Mouse (Mus musculus) kidney, postnatal 0 days (tissue): ENCODE data around the gene Srpk3. TPM values are rescaled to one million over a fixed set of nuclear protein-coding genes. Genes with fewer than 3 reads are reported as not detected.

Source experiments
- ATAC-seq: fragments of 200-750 bp; cut with Nextera tagmentation; replicated peaks from 2 replicates; pipeline ENCODE4 v1.8.0; 2017; ENCODE audit warnings: low read depth, moderate number of reproducible peaks, moderate TSS enrichment, moderate library complexity; ENCODE audit not compliant: low FRiP score
- DNase-seq: peaks from one replicate; pipeline ENCODE4 v3.0.0-alpha.2; 2016; ENCODE audit warnings: low spot score
- H3K27ac ChIP-seq: fragments of 300-500 bp; sonication (generic); 2 replicates; pipeline ENCODE4 v1.5.1; 2014; ENCODE audit warnings: mild to moderate bottlenecking
- H3K27me3 ChIP-seq: fragments of 300-500 bp; sonication (generic); 2 replicates; pipeline ENCODE4 v1.6.1; 2014; ENCODE audit warnings: low read length, mixed read lengths; ENCODE audit not compliant: insufficient read depth
- H3K36me3 ChIP-seq: fragments of 300-500 bp; sonication (generic); 2 replicates; pipeline ENCODE4 v1.6.1; 2014; ENCODE audit warnings: low read length, mixed read lengths; ENCODE audit not compliant: insufficient read depth
- H3K4me1 ChIP-seq: fragments of 300-500 bp; sonication (generic); replicated peaks from 2 replicates; pipeline ENCODE4 v1.6.1; 2014; ENCODE audit warnings: antibody characterized with exemption, low read length, mixed read lengths; ENCODE audit not compliant: insufficient read depth
- H3K4me2 ChIP-seq: fragments of 300-500 bp; sonication (generic); 2 replicates; pipeline ENCODE4 v1.6.1; 2014; ENCODE audit warnings: mild to moderate bottlenecking, low read length, moderate library complexity, mixed read lengths
- H3K4me3 ChIP-seq: fragments of 300-500 bp; sonication (generic); replicated peaks from 2 replicates; pipeline ENCODE4 v1.5.1; 2014; ENCODE audit warnings: low read depth, low read length
- H3K9ac ChIP-seq: fragments of 300-500 bp; sonication (generic); 2 replicates; pipeline ENCODE4 v1.6.1; 2014; ENCODE audit warnings: low read depth, low read length
- H3K9me3 ChIP-seq: fragments of 300-500 bp; sonication (generic); replicated peaks from 2 replicates; pipeline ENCODE4 v1.6.1; 2016; ENCODE audit warnings: low read length, inconsistent platforms, mixed read lengths
- CTCF ChIP-seq: IDR thresholded peaks from 2 replicates; pipeline ENCODE4 v1.5.1; 2016; ENCODE audit warnings: antibody characterized with exemption, low read depth, mild to moderate bottlenecking, moderate library complexity
- WGBS: fragments of 180-500 bp; shearing (Covaris S2); extraction: QIAGEN DNeasy Blood & Tissue Kit; methylation state at CpG from one replicate; pipeline ENCODE4 v1.1.7; 2014; 5-methylcytosine and 5-hydroxymethylcytosine counted together
- polyA plus RNA-seq: library from polyadenylated mRNA; unstranded; fragments of >200 nt; fragmentation: Nextera tagmentation; extraction: Ambion mirVana; gene quantifications from 2 replicates; pipeline ENCODE4 v1.2.1, GENCODE M21; 2015

Srpk3 gene
- polyA plus RNA-seq, 1 experiment from 2014 or later, result 2.4 TPM

DNA sequence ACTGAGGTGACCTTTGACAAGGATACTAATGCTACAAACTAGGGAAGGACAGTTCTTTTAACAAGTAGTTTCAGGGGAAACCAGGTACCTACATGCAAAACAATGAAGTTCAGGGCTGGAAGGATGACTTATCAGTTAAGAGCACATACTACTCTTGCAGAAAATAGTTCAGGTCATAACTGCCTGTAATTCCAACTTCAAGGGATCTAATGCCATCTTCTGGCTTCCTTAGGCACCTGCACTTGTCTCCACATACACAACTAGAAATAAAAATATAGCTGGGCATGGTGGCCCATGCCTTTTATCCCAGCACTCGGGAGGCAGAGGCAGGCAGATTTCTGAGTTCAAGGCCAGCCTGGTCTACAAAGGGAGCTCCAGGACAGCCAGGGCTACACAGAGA, 25.2 kb upstream of the Srpk3 start:
- WGBS, result 90% methylated on average over 1 of the region's 1 CpGs
- peak; percentile 29 for TF ChIP-seq CTCF
- DNase-seq, result no peak

DNA sequence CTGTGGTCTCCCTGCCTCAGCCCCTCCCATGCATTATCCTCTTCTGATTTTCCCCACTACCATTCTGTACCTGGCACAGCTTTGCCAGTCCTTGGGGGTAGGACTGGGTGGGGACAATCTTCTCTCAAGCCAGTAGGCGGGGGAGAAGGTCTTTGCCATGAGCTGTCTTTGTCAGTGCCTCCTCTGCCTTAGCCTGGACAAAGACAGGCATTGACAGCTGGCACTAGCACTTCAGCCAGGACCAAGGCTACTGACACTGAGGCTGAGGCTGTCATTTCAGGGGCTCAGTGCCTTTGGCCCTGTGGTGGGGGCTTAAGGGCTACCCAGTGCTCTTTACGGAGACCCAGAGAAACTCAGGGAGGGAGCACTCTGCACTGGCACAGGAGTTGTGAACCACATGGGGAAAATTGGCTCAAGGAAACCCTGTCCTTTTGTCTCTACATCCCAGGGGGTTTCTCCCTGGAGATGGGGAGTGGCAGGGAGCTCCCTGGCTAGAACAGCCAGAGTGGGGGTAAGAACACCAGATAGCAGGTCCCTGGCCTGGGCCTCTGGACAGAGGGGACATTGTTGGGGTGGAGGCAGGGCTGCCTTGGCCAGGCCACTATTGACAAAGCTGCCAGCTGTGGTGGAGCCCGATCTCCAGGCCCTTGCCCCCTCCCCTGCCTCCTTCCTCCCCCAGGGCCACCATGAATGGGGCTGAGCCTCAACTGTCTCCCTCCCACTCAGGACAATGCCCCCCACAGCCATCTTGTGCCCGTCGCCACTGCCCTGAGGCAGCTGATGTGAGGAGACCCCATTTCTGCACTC, 17.7 kb upstream of the Srpk3 start, which contains the start of gene Plxnb3:
Gene Plxnb3, plus strand, starts transcription at position 757 of the 807 bp plus-strand sequence.
- H3K9me3 ChIP-seq, result no peaks in the 10 kb centered on the region
- H3K4me3 ChIP-seq, result no peak within 1 kb of the TSS
- DNase-seq, result no peak
- H3K27ac ChIP-seq, result no peak within 1 kb of the TSS
- TF ChIP-seq CTCF, result no peak
- H3K9ac ChIP-seq, result no peak within 1 kb of the TSS
- no peak for ATAC-seq
- H3K27me3 ChIP-seq, result no peaks in the 10 kb centered on the region
- no peaks in the 10 kb centered on the region for H3K4me1 ChIP-seq
- no peak within 1 kb of the TSS for H3K4me2 ChIP-seq
- no peaks in the 10 kb centered on the region for H3K36me3 ChIP-seq
- WGBS, result 68% methylated on average over 5 of the region's 5 CpGs

More for the DNA sequence above, 25.2 kb upstream of the Srpk3 start:
- ATAC-seq, result no peak
- Histone ChIP-seq H3K9ac (no peak overlapping the region), H3K9me3 (no peaks in the 10 kb centered on the region), H3K4me3 (no peak overlapping the region), H3K27me3 (no peaks in the 10 kb centered on the region), H3K4me1 (no peaks in the 10 kb centered on the region), H3K4me2 (no peak overlapping the region), H3K36me3 (no peaks in the 10 kb centered on the region), H3K27ac (no peak overlapping the region)

DNA sequence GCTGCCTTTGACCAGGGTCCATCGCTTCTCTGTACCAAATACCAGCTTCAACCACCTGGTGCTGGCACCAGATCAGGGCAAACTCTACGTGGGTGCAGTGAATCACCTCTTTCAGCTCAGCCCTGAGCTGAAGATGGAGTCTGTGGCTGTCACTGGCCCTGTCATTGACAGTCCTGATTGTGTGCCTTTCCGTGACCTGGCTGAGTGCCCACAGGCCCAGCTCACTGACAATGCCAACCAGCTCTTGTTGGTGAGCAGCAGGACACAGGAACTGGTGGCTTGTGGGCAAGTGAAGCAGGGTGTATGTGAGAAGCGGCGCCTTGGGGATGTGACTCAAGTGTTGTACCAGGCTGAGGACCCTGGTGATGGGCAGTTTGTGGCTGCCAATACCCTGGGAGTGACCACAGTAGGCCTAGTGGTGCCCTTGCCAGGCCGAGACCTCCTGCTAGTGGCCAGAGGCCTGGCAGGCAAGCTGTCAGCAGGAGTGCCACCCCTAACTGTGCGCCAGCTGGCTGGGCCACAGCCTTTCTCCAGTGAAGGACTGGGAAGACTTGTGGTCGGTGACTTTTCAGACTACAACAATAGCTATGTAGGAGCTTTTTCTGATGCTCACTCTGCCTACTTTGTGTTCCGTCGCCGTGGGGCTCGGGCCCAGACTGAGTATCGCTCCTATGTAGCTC, 15.5 kb upstream of the Srpk3 start:
- no peaks in the 10 kb centered on the region for H3K36me3 ChIP-seq
- H3K4me1 ChIP-seq, result no peaks in the 10 kb centered on the region
- no peaks in the 10 kb centered on the region for H3K27me3 ChIP-seq
- no peak overlapping the region for H3K4me2 ChIP-seq
- no peak for TF ChIP-seq CTCF
- 85% methylated on average over 13 of the region's 13 CpGs for WGBS
- no peak overlapping the region for H3K9ac ChIP-seq
- no peak overlapping the region for H3K27ac ChIP-seq
- no peaks in the 10 kb centered on the region for H3K9me3 ChIP-seq
- H3K4me3 ChIP-seq, result no peak overlapping the region
- no peak for DNase-seq
- no peak for ATAC-seq

DNA sequence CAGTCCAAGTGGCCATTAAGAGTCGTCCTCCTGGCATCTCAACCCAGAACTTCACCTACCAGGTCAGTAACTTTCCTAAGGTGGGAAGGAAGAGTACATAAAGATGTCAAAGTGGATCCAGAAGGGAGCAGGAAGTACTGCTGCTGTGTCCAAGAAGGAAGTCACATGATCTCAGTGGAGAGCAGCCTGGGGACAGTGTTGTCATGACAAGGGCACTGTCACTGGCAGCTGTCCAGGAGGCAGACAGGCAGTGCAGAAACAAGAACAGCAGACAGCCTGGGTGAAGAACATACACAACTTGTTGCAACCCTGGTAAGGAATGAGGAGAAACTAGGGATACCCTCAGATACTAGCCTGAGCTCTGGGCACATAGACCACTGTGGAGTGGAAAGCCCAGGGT, 8.9 kb upstream of the Srpk3 start:
- DNase-seq, result peak; percentile 57
- 43% methylated on average over 1 of the region's 1 CpGs for WGBS
- Histone ChIP-seq H3K9ac (no peak overlapping the region), H3K4me2 (no peak overlapping the region), H3K27me3 (no peaks in the 10 kb centered on the region), H3K4me3 (no peak overlapping the region), H3K27ac (no peak overlapping the region), H3K36me3 (no peaks in the 10 kb centered on the region), H3K9me3 (no peaks in the 10 kb centered on the region), H3K4me1 (no peaks in the 10 kb centered on the region)
- no peak for ATAC-seq
- no peak for TF ChIP-seq CTCF

DNA sequence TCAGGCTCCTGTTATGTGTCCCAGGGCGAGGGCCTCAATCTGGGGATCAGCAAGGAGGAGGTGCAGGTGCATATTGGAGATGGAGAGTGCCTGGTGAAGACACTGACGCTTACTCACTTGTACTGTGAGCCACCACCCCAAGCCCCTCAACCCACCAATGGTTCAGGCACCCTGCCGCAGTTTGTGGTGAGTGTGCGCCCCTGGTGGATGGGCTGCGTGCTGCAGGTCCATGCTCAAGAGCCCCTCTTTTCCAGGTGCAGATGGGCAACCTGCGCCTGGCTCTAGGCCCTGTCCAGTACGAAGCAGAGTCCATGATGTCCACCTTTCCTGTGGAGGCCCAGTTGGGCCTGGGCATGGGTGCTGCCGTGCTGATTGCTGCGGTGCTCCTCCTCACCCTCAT, 6.9 kb upstream of the Srpk3 start:
- no peak for DNase-seq

DNA sequence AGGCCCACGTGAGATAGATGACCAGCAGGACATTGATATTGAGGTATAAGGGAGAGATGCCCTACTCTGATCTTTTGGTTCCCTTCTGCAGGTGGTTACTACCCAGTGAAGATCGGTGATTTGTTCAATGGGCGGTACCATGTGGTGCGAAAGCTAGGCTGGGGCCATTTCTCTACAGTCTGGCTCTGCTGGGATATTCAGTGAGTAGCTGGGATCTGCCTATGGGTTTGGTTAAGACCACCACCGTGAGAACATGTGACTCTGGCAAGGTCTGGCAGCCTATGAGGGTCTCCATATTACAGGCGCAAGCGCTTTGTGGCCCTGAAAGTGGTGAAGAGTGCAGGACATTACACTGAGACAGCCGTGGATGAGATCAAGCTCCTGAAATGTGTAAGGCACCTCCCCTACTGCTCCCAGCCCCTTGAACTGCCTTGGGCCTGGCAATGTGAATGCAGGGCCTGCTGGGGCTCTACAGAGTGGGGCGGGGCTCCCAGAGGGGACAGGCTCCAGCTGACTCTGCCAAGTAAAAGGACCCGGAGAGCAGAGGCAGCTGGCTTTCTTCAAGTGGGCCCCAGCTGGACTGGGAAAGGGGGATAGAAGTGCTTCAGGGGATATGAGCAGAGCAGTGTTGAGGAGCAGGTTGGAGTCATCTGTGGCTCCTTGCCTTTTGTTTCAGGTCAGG, 738 bp downstream of the Srpk3 start:
- no peak overlapping the region for H3K9ac ChIP-seq
- no peaks in the 10 kb centered on the region for H3K9me3 ChIP-seq
- 0 out of 2 replicates have a peak overlapping the region, but pooled peaks have one; percentile 28 for H3K27ac ChIP-seq
- no peaks in the 10 kb centered on the region for H3K4me1 ChIP-seq
- DNase-seq (peak; percentile 63), ATAC-seq (peak; percentile 41; the same call in 1 of the 2 replicates)
- WGBS, result 69% methylated on average over 10 of the region's 10 CpGs
- no peaks in the 10 kb centered on the region for H3K27me3 ChIP-seq
- no peak for TF ChIP-seq CTCF
- peaks cover 4% of the 10 kb centered on the region; the same call in 1 of the 2 replicates for H3K36me3 ChIP-seq
- H3K4me3 ChIP-seq, result no peak overlapping the region
- no peak overlapping the region for H3K4me2 ChIP-seq

More for the DNA sequence above, 6.9 kb upstream of the Srpk3 start:
- Histone ChIP-seq H3K9ac (no peak overlapping the region), H3K4me3 (no peak overlapping the region), H3K36me3 (no peaks in the 10 kb centered on the region), H3K27me3 (no peaks in the 10 kb centered on the region), H3K4me1 (no peaks in the 10 kb centered on the region), H3K9me3 (no peaks in the 10 kb centered on the region), H3K4me2 (no peak overlapping the region), H3K27ac (no peak overlapping the region)
- no peak for ATAC-seq
- 67% methylated on average over 9 of the region's 9 CpGs for WGBS
- TF ChIP-seq CTCF, result peak; percentile 63
